8 mouse cellular contexts compared by ENCODE assay signal in genomic region chr3:65392421-65392817, GRCm38 (mm10). TPM values are rescaled to one million over a fixed set of nuclear protein-coding genes. Genes with fewer than 3 reads are reported as not detected.
DNase-seq lines count a peak whose midpoint lies in the region; ATAC-seq lines count a peak whose summit lies in the region.

Gene Ssr3 (minus strand): TSS chr3:65392623.

- no peaks in the 10 kb centered on the region for H3K27me3 ChIP-seq in hindbrain, embryonic 15.5 days

- H3K4me3 ChIP-seq in hindbrain, embryonic 15.5 days: peak within 1 kb of the TSS; percentile 77

- peak; percentile 100 for ATAC-seq in hindbrain, embryonic 15.5 days (ENCODE audit: low FRiP score, low read depth)

- peak within 1 kb of the TSS; percentile 85 for H3K9ac ChIP-seq in hindbrain, embryonic 15.5 days

- WGBS in hindbrain, embryonic 15.5 days: under 1% methylated on average over 36 of the region's 36 CpGs

- peaks cover 14% of the 10 kb centered on the region for H3K4me1 ChIP-seq in hindbrain, embryonic 15.5 days (replicated peaks)

- H3K9me3 ChIP-seq in hindbrain, embryonic 15.5 days: no peaks in the 10 kb centered on the region

- peaks cover 11% of the 10 kb centered on the region for H3K36me3 ChIP-seq in hindbrain, embryonic 15.5 days

- peak within 1 kb of the TSS; percentile 73 for H3K4me2 ChIP-seq in hindbrain, embryonic 15.5 days

- peak; percentile 94 for DNase-seq in T-cell, adult 2 months (ENCODE audit: low spot score)
- peak; percentile 97 to 98 for DNase-seq in cerebellum, postnatal 36 days
- peak; percentile 96 to 99 for DNase-seq in frontal cortex, postnatal 36 days (ENCODE audit: low spot score in 2 of 2)
- peak; percentile 96 for DNase-seq in left cerebral cortex, adult 11 months (ENCODE audit: low spot score)
- DNase-seq in lung, postnatal 4 days: peak; percentile 98
- DNase-seq in retina, postnatal 7 days (ENCODE audit: low read depth, low spot score): peak; percentile 91
- DNase-seq in urinary bladder, adult 2 months (ENCODE audit: low spot score): peak; percentile 91

- peak within 1 kb of the TSS; percentile 90 for H3K27ac ChIP-seq in hindbrain, embryonic 15.5 days (replicated peaks)

RNA-seq across cellular contexts. Expression of gene Ssr3, which starts in this region (rescaled TPM):
- 162 and 163 TPM in 2 replicates for polyA plus RNA-seq in hindbrain, embryonic 15.5 days (2015; fragmentation: Nextera tagmentation; extraction: Ambion mirVana)
- polyA plus RNA-seq in urinary bladder, adult 2 months (2012; rRNA removed): 169 and 171 TPM in 2 replicates

Comparison
In these comparisons a context has a peak if more than half of its experiments do, and no peak if none do; other contexts are left out.
1. Peak in every context shown above with its lines: DNase-seq, ATAC-seq, H3K4me3 ChIP-seq and H3K27ac ChIP-seq.